In genomic region chr3:89390111-89390515, GRCm38 (mm10) we compare ENCODE assay signal across 8 mouse cellular contexts. TPM values are rescaled to one million over a fixed set of nuclear protein-coding genes. Genes with fewer than 3 reads are reported as not detected.
DNase-seq lines count a peak whose midpoint lies in the region; ATAC-seq lines count a peak whose summit lies in the region.

No protein-coding gene starts in this region.

- H3K27me3 ChIP-seq in liver, embryonic 12.5 days (replicated peaks), result peaks cover 37% of the 10 kb centered on the region
- H3K27me3 ChIP-seq in liver, embryonic 11.5 days (replicated peaks; ENCODE audit: control insufficient read depth, insufficient read depth, low read length), result no peaks in the 10 kb centered on the region; the same call in 1 of the 2 replicates
- no peaks in the 10 kb centered on the region for H3K27me3 ChIP-seq in intestine, embryonic 15.5 days (replicated peaks)
- peaks cover 45% of the 10 kb centered on the region for H3K27me3 ChIP-seq in hindbrain, embryonic 13.5 days

- no peak for ATAC-seq in liver, embryonic 12.5 days
- no peak for ATAC-seq in liver, embryonic 11.5 days (replicated peaks; ENCODE audit: low FRiP score)
- ATAC-seq in intestine, embryonic 15.5 days, result no peak
- no peak for ATAC-seq in hindbrain, embryonic 13.5 days (ENCODE audit: low FRiP score)

- H3K27ac ChIP-seq in liver, embryonic 12.5 days, result peak overlapping the region; percentile 70; the same call in 1 of the 2 replicates
- H3K27ac ChIP-seq in liver, embryonic 11.5 days (ENCODE audit: low read depth, low read length), result no peak overlapping the region
- H3K27ac ChIP-seq in intestine, embryonic 15.5 days, result peak overlapping the region; percentile 92
- no peak overlapping the region for H3K27ac ChIP-seq in hindbrain, embryonic 13.5 days

- no peaks in the 10 kb centered on the region for H3K36me3 ChIP-seq in liver, embryonic 12.5 days
- no peaks in the 10 kb centered on the region; the same call in 1 of the 2 replicates for H3K36me3 ChIP-seq in liver, embryonic 11.5 days (ENCODE audit: control insufficient read depth, insufficient read depth, low read length)
- H3K36me3 ChIP-seq in intestine, embryonic 15.5 days, result no peaks in the 10 kb centered on the region
- H3K36me3 ChIP-seq in hindbrain, embryonic 13.5 days, result no peaks in the 10 kb centered on the region

- no peak for DNase-seq in liver, embryonic 11.5 days (ENCODE audit: low spot score)
- peak; percentile 81 for DNase-seq in NIH3T3 (ENCODE audit: low read depth)
- DNase-seq in cerebellum, postnatal 25 days, result peak; percentile 46 to 49
- DNase-seq in skeletal muscle tissue, adult 2 months (ENCODE audit: low read depth, low spot score), result peak; percentile 78
- no peak for DNase-seq in right cerebral cortex, postnatal 14 days

- peaks cover 91% of the 10 kb centered on the region for H3K4me1 ChIP-seq in liver, embryonic 12.5 days
- H3K4me1 ChIP-seq in liver, embryonic 11.5 days (replicated peaks; ENCODE audit: control insufficient read depth, insufficient read depth, low read length), result peaks cover 57% of the 10 kb centered on the region
- peaks cover 73% of the 10 kb centered on the region for H3K4me1 ChIP-seq in intestine, embryonic 15.5 days (replicated peaks)
- peaks cover 67% of the 10 kb centered on the region for H3K4me1 ChIP-seq in hindbrain, embryonic 13.5 days (replicated peaks)

- H3K9me3 ChIP-seq in liver, embryonic 12.5 days (replicated peaks), result no peaks in the 10 kb centered on the region
- H3K9me3 ChIP-seq in liver, embryonic 11.5 days (ENCODE audit: control insufficient read depth, low read length), result no peaks in the 10 kb centered on the region
- H3K9me3 ChIP-seq in intestine, embryonic 15.5 days, result no peaks in the 10 kb centered on the region
- no peaks in the 10 kb centered on the region for H3K9me3 ChIP-seq in hindbrain, embryonic 13.5 days

- 61% methylated on average over 5 of the region's 5 CpGs for WGBS in liver, embryonic 12.5 days (ENCODE audit: insufficient replicate concordance)
- 42% methylated on average over 5 of the region's 5 CpGs for WGBS in liver, embryonic 11.5 days
- 34% methylated on average over 5 of the region's 5 CpGs for WGBS in intestine, embryonic 15.5 days
- WGBS in hindbrain, embryonic 13.5 days, result 52% methylated on average over 5 of the region's 5 CpGs

- no peak overlapping the region for H3K4me3 ChIP-seq in liver, embryonic 12.5 days
- no peak overlapping the region for H3K4me3 ChIP-seq in liver, embryonic 11.5 days (ENCODE audit: low read depth, low read length)
- peak overlapping the region; percentile 61 for H3K4me3 ChIP-seq in intestine, embryonic 15.5 days (replicated peaks)
- H3K4me3 ChIP-seq in hindbrain, embryonic 13.5 days, result no peak overlapping the region

- peak overlapping the region; percentile 98; the same call in 1 of the 2 replicates for H3K4me2 ChIP-seq in liver, embryonic 12.5 days
- H3K4me2 ChIP-seq in liver, embryonic 11.5 days, result no peak overlapping the region; the same call in 1 of the 2 replicates
- H3K4me2 ChIP-seq in intestine, embryonic 15.5 days (replicated peaks), result peak overlapping the region; percentile 92
- no peak overlapping the region for H3K4me2 ChIP-seq in hindbrain, embryonic 13.5 days

- no peak overlapping the region for H3K9ac ChIP-seq in liver, embryonic 12.5 days
- H3K9ac ChIP-seq in liver, embryonic 11.5 days (ENCODE audit: low read depth, low read length), result no peak overlapping the region
- H3K9ac ChIP-seq in intestine, embryonic 15.5 days, result peak overlapping the region; percentile 69
- H3K9ac ChIP-seq in hindbrain, embryonic 13.5 days, result no peak overlapping the region

RNA-seq across cellular contexts. Expression of gene Zbtb7b, which starts 4.5 kb away (rescaled TPM):
- polyA plus RNA-seq in liver, embryonic 12.5 days (2016; fragmentation: Nextera tagmentation; extraction: Ambion mirVana), result 1.2 and 1.6 TPM in 2 replicates
- 1.5 and 2.1 TPM in 2 replicates for polyA plus RNA-seq in liver, embryonic 11.5 days (2014; fragmentation: Nextera tagmentation; extraction: Ambion mirVana)
- 8.9 and 10.4 TPM in 2 replicates for polyA plus RNA-seq in intestine, embryonic 15.5 days (2015; fragmentation: Nextera tagmentation; extraction: Ambion mirVana)
- 0.70 and 0.73 TPM in 2 replicates for polyA plus RNA-seq in hindbrain, embryonic 13.5 days (2015; fragmentation: Nextera tagmentation; extraction: Ambion mirVana)

RNA-seq across cellular contexts. Expression of gene Lenep, which starts 12.5 kb away (rescaled TPM):
- polyA plus RNA-seq in liver, embryonic 12.5 days (2016; fragmentation: Nextera tagmentation; extraction: Ambion mirVana), result not detected in 2 replicates
- polyA plus RNA-seq in liver, embryonic 11.5 days (2014; fragmentation: Nextera tagmentation; extraction: Ambion mirVana), result not detected in 2 replicates
- not detected in 2 replicates for polyA plus RNA-seq in intestine, embryonic 15.5 days (2015; fragmentation: Nextera tagmentation; extraction: Ambion mirVana)
- polyA plus RNA-seq in hindbrain, embryonic 13.5 days (2015; fragmentation: Nextera tagmentation; extraction: Ambion mirVana), result 1.1 and 1.4 TPM in 2 replicates

RNA-seq across cellular contexts. Expression of gene Flad1, which starts 21.6 kb away (rescaled TPM):
- polyA plus RNA-seq in liver, embryonic 12.5 days (2016; fragmentation: Nextera tagmentation; extraction: Ambion mirVana), result 21.6 and 22.9 TPM in 2 replicates
- 34.3 and 37.8 TPM in 2 replicates for polyA plus RNA-seq in liver, embryonic 11.5 days (2014; fragmentation: Nextera tagmentation; extraction: Ambion mirVana)
- polyA plus RNA-seq in intestine, embryonic 15.5 days (2015; fragmentation: Nextera tagmentation; extraction: Ambion mirVana), result 32.9 and 33.3 TPM in 2 replicates
- 38.5 and 39.3 TPM in 2 replicates for polyA plus RNA-seq in hindbrain, embryonic 13.5 days (2015; fragmentation: Nextera tagmentation; extraction: Ambion mirVana)

RNA-seq across cellular contexts. Expression of gene Dcst1, which starts 25.1 kb away (rescaled TPM):
- not detected in 2 replicates for polyA plus RNA-seq in liver, embryonic 12.5 days (2016; fragmentation: Nextera tagmentation; extraction: Ambion mirVana)
- not detected in 2 replicates for polyA plus RNA-seq in liver, embryonic 11.5 days (2014; fragmentation: Nextera tagmentation; extraction: Ambion mirVana)
- polyA plus RNA-seq in intestine, embryonic 15.5 days (2015; fragmentation: Nextera tagmentation; extraction: Ambion mirVana), result 1.6 and 1.9 TPM in 2 replicates
- 1.1 and 1.3 TPM in 2 replicates for polyA plus RNA-seq in hindbrain, embryonic 13.5 days (2015; fragmentation: Nextera tagmentation; extraction: Ambion mirVana)

RNA-seq across cellular contexts. Expression of gene Cks1b, which starts 28.1 kb away (rescaled TPM):
- 310 and 316 TPM in 2 replicates for polyA plus RNA-seq in liver, embryonic 12.5 days (2016; fragmentation: Nextera tagmentation; extraction: Ambion mirVana)
- 498 and 502 TPM in 2 replicates for polyA plus RNA-seq in liver, embryonic 11.5 days (2014; fragmentation: Nextera tagmentation; extraction: Ambion mirVana)
- polyA plus RNA-seq in intestine, embryonic 15.5 days (2015; fragmentation: Nextera tagmentation; extraction: Ambion mirVana), result 383 and 386 TPM in 2 replicates
- 116 and 121 TPM in 2 replicates for polyA plus RNA-seq in hindbrain, embryonic 13.5 days (2015; fragmentation: Nextera tagmentation; extraction: Ambion mirVana)

Comparison
In these comparisons a context has a peak if more than half of its experiments do, and no peak if none do; other contexts are left out.
1. H3K27ac ChIP-seq: peak in liver, embryonic 12.5 days (single experiment) and intestine, embryonic 15.5 days (single experiment); none in liver, embryonic 11.5 days (single experiment) and hindbrain, embryonic 13.5 days (single experiment).
2. H3K4me2 ChIP-seq: peak in liver, embryonic 12.5 days (single experiment) and intestine, embryonic 15.5 days (single experiment); none in liver, embryonic 11.5 days (single experiment) and hindbrain, embryonic 13.5 days (single experiment).
3. DNase-seq: peak in NIH3T3 (single experiment), cerebellum, postnatal 25 days (2 of 2) and skeletal muscle tissue, adult 2 months (single experiment); none in liver, embryonic 11.5 days (single experiment) and right cerebral cortex, postnatal 14 days (single experiment).